Mouse (Mus musculus) forebrain, embryonic 11.5 days (tissue): Measurements from ENCODE around the gene Itprip. TPM values are rescaled to one million over a fixed set of nuclear protein-coding genes. Genes with fewer than 3 reads are reported as not detected.

Experiments used
- microRNA-seq: library from miRNA; unstranded; fragments of <30 nt; microRNA quantifications from one replicate; pipeline ENCODE4, GENCODE M21; 2016; ENCODE audit not compliant: insufficient number of aligned reads
- polyA plus RNA-seq: library from polyadenylated mRNA; unstranded; fragments of >200 nt; fragmentation: Nextera tagmentation; extraction: Ambion mirVana; gene quantifications from 2 replicates; pipeline ENCODE4 v1.2.1, GENCODE M21; 2014

Gene Itprip
- polyA plus RNA-seq, 1 experiment from 2014 or later = 20.4 TPM

Small RNAs within 50 kb of the gene (microRNA-seq; reads per million reads assigned to microRNA genes)
- gene Gm22240 = not detected

Other genes with a start within 250 kb of the Itprip start
- 0.61 and 1.1 TPM in 2 replicates for gene Col17a1, start 227.2 kb downstream of the Itprip start, polyA plus RNA-seq
- 313 and 346 TPM in 2 replicates for gene Sfr1, start 187.6 kb downstream of the Itprip start, polyA plus RNA-seq
- 75.1 and 83.2 TPM in 2 replicates for gene Gsto1, start 64.3 kb downstream of the Itprip start, polyA plus RNA-seq
- 0.76 and 1.1 TPM in 2 replicates for gene Gsto2, start 53.8 kb downstream of the Itprip start, polyA plus RNA-seq
- gene Cfap43, start within 50 bp of the Itprip start, polyA plus RNA-seq = 0.04 and 0.15 TPM in 2 replicates
- not detected in 2 replicates for gene Cfap58, start 18.4 kb upstream of the Itprip start, polyA plus RNA-seq